Mouse (Mus musculus) kidney, adult 18-20 months (tissue): ENCODE results near the gene Tmem208.

ENCODE experiments used
- DNase-seq: peaks from one replicate; pipeline ENCODE4 v3.0.0; 2021

The Tmem208 gene

GRCm38 (mm10) chr8:105331469-105331868 lies 5.3 kb downstream of the Tmem208 start:
- DNase-seq = no peak

GRCm38 (mm10) chr8:105331931-105332330 lies 5.8 kb downstream of the Tmem208 start:
- DNase-seq = no peak

GRCm38 (mm10) chr8:105332523-105332922 lies 6.4 kb downstream of the Tmem208 start:
- no peak for DNase-seq

- no peak for DNase-seq
Observed at GRCm38 (mm10) chr8:105336373-105337130, 10.4 kb downstream of the Tmem208 start.

GRCm38 (mm10) chr8:105338992-105339391 lies 12.8 kb downstream of the Tmem208 start:
- DNase-seq = no peak

- peak; percentile 50 for DNase-seq
Observed at GRCm38 (mm10) chr8:105339886-105340635, 13.9 kb downstream of the Tmem208 start.

GRCm38 (mm10) chr8:105341399-105341798 lies 15.2 kb downstream of the Tmem208 start:
- DNase-seq = no peak

- DNase-seq = no peak
Observed at GRCm38 (mm10) chr8:105342768-105343167, 16.6 kb downstream of the Tmem208 start.

GRCm38 (mm10) chr8:105343791-105344574 lies 17.8 kb downstream of the Tmem208 start:
- DNase-seq = no peak

GRCm38 (mm10) chr8:105345061-105345975 lies 19.2 kb downstream of the Tmem208 start:
- no peak for DNase-seq

- DNase-seq = peak; percentile 78
Observed at GRCm38 (mm10) chr8:105346611-105347427, 20.7 kb downstream of the Tmem208 start.

- DNase-seq = peak; percentile 95
Observed at GRCm38 (mm10) chr8:105347428-105348221, 21.5 kb downstream of the Tmem208 start, which contains the start of gene Fhod1. TSS of gene Fhod1 (minus strand) at chr8:105347953.

GRCm38 (mm10) chr8:105348450-105349095 lies 22.4 kb downstream of the Tmem208 start, which contains the start of gene Slc9a5:
TSS of gene Slc9a5 (plus strand) at chr8:105348843.
- peak; percentile 36 for DNase-seq

GRCm38 (mm10) chr8:105349096-105349771 lies 23.1 kb downstream of the Tmem208 start:
- DNase-seq = no peak

- no peak for DNase-seq
Observed at GRCm38 (mm10) chr8:105350186-105350585, 24.0 kb downstream of the Tmem208 start.

- no peak for DNase-seq
Observed at GRCm38 (mm10) chr8:105353583-105354135, 27.5 kb downstream of the Tmem208 start.

GRCm38 (mm10) chr8:105354549-105354948 lies 28.4 kb downstream of the Tmem208 start:
- DNase-seq = no peak

GRCm38 (mm10) chr8:105355179-105356024 lies 29.2 kb downstream of the Tmem208 start:
- DNase-seq = peak; percentile 57
